Mouse (Mus musculus) testis, adult 10 weeks (tissue): Measurements from ENCODE around the gene Nfat5. TPM values are rescaled to one million over a fixed set of nuclear protein-coding genes. Genes with fewer than 3 reads are reported as not detected.

Experiments used
- polyA plus RNA-seq: library from polyadenylated mRNA; stranded (reverse); fragments of 350-450 nt; fragmentation: Illumina TruSeq; extraction: RNeasy Lipid Tissue Mini Kit (QIAGEN cat#74804); gene quantifications from one replicate; pipeline ENCODE4 v1.2.3, GENCODE M21; 2014; ENCODE audit warnings: low read depth, low replicate concordance

Gene Nfat5
- polyA plus RNA-seq = 61.8 TPM

GRCm38 (mm10) chr8:107292928-107293601, at the start of gene Nfat5:
Gene Nfat5, plus strand, starts transcription at chr8:107293470.

GRCm38 (mm10) chr8:107403038-107403781, 109.9 kb downstream of the Nfat5 start, which contains the start of gene Nqo1:
Gene Nqo1, minus strand, starts transcription at chr8:107403206.

GRCm38 (mm10) chr8:107424597-107425229, 131.4 kb downstream of the Nfat5 start, which contains the start of gene Nob1:
Gene Nob1, minus strand, starts transcription at chr8:107425051.

Other genes starting within 250 kb of the Nfat5 start
- 13.9 TPM for gene Pdf, start 244.9 kb upstream of the Nfat5 start, polyA plus RNA-seq
- gene Cog8, start 236.8 kb upstream of the Nfat5 start, polyA plus RNA-seq = 14.0 TPM
- 9.0 TPM for gene Nip7, start 236.6 kb upstream of the Nfat5 start, polyA plus RNA-seq
- gene Tmed6, start 227.8 kb upstream of the Nfat5 start, polyA plus RNA-seq = 25.8 TPM
- 25.8 TPM for gene Terf2, start 196.9 kb upstream of the Nfat5 start, polyA plus RNA-seq
- gene Cyb5b, start 142.8 kb upstream of the Nfat5 start, polyA plus RNA-seq = 51.2 TPM
- 4.1 TPM for gene Nqo1, start 109.7 kb downstream of the Nfat5 start, polyA plus RNA-seq
- gene Nob1, start 131.6 kb downstream of the Nfat5 start, polyA plus RNA-seq = 5.6 TPM
- 45.7 TPM for gene Wwp2, start 142.9 kb downstream of the Nfat5 start, polyA plus RNA-seq